Mouse (Mus musculus) CH12.LX (cell line): Measurements from ENCODE around the gene Pelo. TPM values are rescaled to one million over a fixed set of nuclear protein-coding genes. Genes with fewer than 3 reads are reported as not detected.

Experiments
- DNase-seq: peaks from one replicate; pipeline ENCODE4 v3.0.0-alpha.2; 2013; ENCODE audit errors: extremely low read depth
- H3K27ac ChIP-seq: 2 replicates; pipeline ENCODE4 v1.5.1; 2012; ENCODE audit warnings: low read depth, mild to moderate bottlenecking, control low read depth, moderate library complexity; ENCODE audit not compliant: insufficient read depth
- H3K27me3 ChIP-seq: replicated peaks from 2 replicates; pipeline ENCODE3; 2012; ENCODE audit warnings: inconsistent platforms
- H3K36me3 ChIP-seq, 2 experiments: replicated peaks in 1 of 2; 2 replicates each; pipeline versions ENCODE3 to v1.6.1; 2012; ENCODE audit warnings: inconsistent platforms in 1 of 2, low read length in 1 of 2, mild to moderate bottlenecking in 1 of 2, mixed read lengths in 1 of 2, moderate library complexity in 1 of 2; ENCODE audit not compliant: control insufficient read depth in 1 of 2, insufficient read depth in 1 of 2
- H3K4me1 ChIP-seq, 2 experiments: 2 replicates each; pipeline ENCODE4 v1.6.1; 2012; ENCODE audit warnings: inconsistent platforms in 1 of 2, moderate library complexity in 1 of 2; ENCODE audit not compliant: insufficient read depth in 2 of 2, control insufficient read depth in 1 of 2
- H3K4me2 ChIP-seq: 2 replicates; pipeline ENCODE4 v1.6.1; 2012; ENCODE audit warnings: low read depth, mild to moderate bottlenecking, control low read depth; ENCODE audit not compliant: poor library complexity, insufficient read depth, severe bottlenecking
- H3K4me3 ChIP-seq, 3 experiments: fragments of 150-350 bp in 1 of 3; sonication (generic) in 1 of 3; replicated peaks in 1 of 3; 2 replicates each; pipeline versions ENCODE3 to v1.5.1; 2011 to 2012; ENCODE audit warnings: low read depth in 2 of 3, low read length in 2 of 3, mild to moderate bottlenecking in 2 of 3, moderate library complexity in 2 of 3, control low read depth in 1 of 3, improper control_type of control experiment in 1 of 3, inconsistent platforms in 1 of 3, mixed read lengths in 1 of 3; ENCODE audit not compliant: poor library complexity in 1 of 3
- H3K79me2 ChIP-seq: replicated peaks from 2 replicates; pipeline ENCODE4 v1.6.1; 2012; ENCODE audit warnings: mild to moderate bottlenecking, moderate library complexity; ENCODE audit not compliant: control insufficient read depth, poor library complexity, insufficient read depth, severe bottlenecking; ENCODE audit errors: extremely low read depth
- H3K9ac ChIP-seq: 2 replicates; pipeline ENCODE4 v1.6.1; 2012; ENCODE audit warnings: low read depth, mild to moderate bottlenecking, control low read depth, moderate library complexity; ENCODE audit not compliant: insufficient read depth
- H3K9me3 ChIP-seq: replicated peaks from 2 replicates; pipeline ENCODE3; 2012; ENCODE audit warnings: low read length, inconsistent platforms, mixed read lengths
- BHLHE40 ChIP-seq: IDR thresholded peaks from 2 replicates; pipeline ENCODE4 v1.6.1; 2011; ENCODE audit warnings: mild to moderate bottlenecking, low read depth, low read length, improper control_type of control experiment
- CHD1 ChIP-seq: IDR thresholded peaks from 2 replicates; pipeline ENCODE4 v1.6.1; 2012; ENCODE audit warnings: low read depth, low read length, improper control_type of control experiment, inconsistent platforms
- CHD2 ChIP-seq: IDR thresholded peaks from 2 replicates; pipeline ENCODE4 v1.6.1; 2011; ENCODE audit warnings: low read length, improper control_type of control experiment
- CTCF ChIP-seq, 2 experiments: IDR thresholded peaks in 1 of 2; conservative IDR thresholded peaks in 1 of 2; 2 replicates each; pipeline ENCODE4 v1.5.1; 2011 to 2012; ENCODE audit warnings: low read depth in 2 of 2, low read length in 2 of 2, improper control_type of control experiment in 1 of 2, inconsistent platforms in 1 of 2, mild to moderate bottlenecking in 1 of 2, moderate library complexity in 1 of 2
- E2F4 ChIP-seq: IDR thresholded peaks from 2 replicates; pipeline ENCODE4 v1.6.1; 2011; ENCODE audit warnings: low read depth, low read length, improper control_type of control experiment; ENCODE audit not compliant: insufficient replicate concordance
- EP300 ChIP-seq: IDR thresholded peaks from 2 replicates; pipeline ENCODE4 v1.6.1; 2011; ENCODE audit warnings: low read length, improper control_type of control experiment
- ETS1 ChIP-seq: conservative IDR thresholded peaks from 2 replicates; pipeline ENCODE4 v1.6.1; 2012; ENCODE audit warnings: low read depth, mild to moderate bottlenecking, inconsistent platforms, low read length, improper control_type of control experiment, moderate library complexity
- HCFC1 ChIP-seq: IDR thresholded peaks from 2 replicates; pipeline ENCODE4 v1.6.1; 2012; ENCODE audit warnings: low read depth, mild to moderate bottlenecking, inconsistent platforms, low read length, improper control_type of control experiment
- MAX ChIP-seq: IDR thresholded peaks from 2 replicates; pipeline ENCODE4 v1.6.1; 2011; ENCODE audit warnings: low read length, improper control_type of control experiment
- MXI1 ChIP-seq: IDR thresholded peaks from 2 replicates; pipeline ENCODE4 v1.6.1; 2011; ENCODE audit warnings: mild to moderate bottlenecking, low read depth, low read length, improper control_type of control experiment
- MYC ChIP-seq: IDR thresholded peaks from 2 replicates; pipeline ENCODE4 v1.6.1; 2011; ENCODE audit warnings: low read depth, mild to moderate bottlenecking, improper control_type of control experiment, low read length
- NELFE ChIP-seq: IDR thresholded peaks from 2 replicates; pipeline ENCODE4 v1.6.1; 2011; ENCODE audit warnings: low read depth, low read length, improper control_type of control experiment
- NRF1 ChIP-seq: IDR thresholded peaks from 2 replicates; pipeline ENCODE4 v1.6.1; 2014; ENCODE audit warnings: low read depth, mild to moderate bottlenecking, inconsistent platforms, low read length, improper control_type of control experiment, moderate library complexity
- PAX5 ChIP-seq: IDR thresholded peaks from 2 replicates; pipeline ENCODE4 v1.6.1; 2012; ENCODE audit warnings: low read length, inconsistent platforms, mixed read lengths
- POLR2A ChIP-seq: IDR thresholded peaks from 2 replicates; pipeline ENCODE4 v1.6.1; 2011; ENCODE audit warnings: low read depth, mild to moderate bottlenecking, improper control_type of control experiment, low read length
- POLR2AphosphoS2 ChIP-seq: IDR thresholded peaks from 2 replicates; pipeline ENCODE4 v1.6.1; 2011; ENCODE audit warnings: low read depth, low read length, improper control_type of control experiment
- RAD21 ChIP-seq: IDR thresholded peaks from 2 replicates; pipeline ENCODE4 v1.6.1; 2011; ENCODE audit warnings: low read depth, mild to moderate bottlenecking, low read length, improper control_type of control experiment, moderate library complexity
- SIN3A ChIP-seq: IDR thresholded peaks from 2 replicates; pipeline ENCODE4 v1.6.1; 2012; ENCODE audit warnings: low read length, improper control_type of control experiment, inconsistent platforms
- TCF12 ChIP-seq: IDR thresholded peaks from 2 replicates; pipeline ENCODE4 v1.6.1; 2014; ENCODE audit warnings: low read depth, mild to moderate bottlenecking, inconsistent platforms, low read length, improper control_type of control experiment
- UBTF ChIP-seq: IDR thresholded peaks from 2 replicates; pipeline ENCODE4 v1.6.1; 2012; ENCODE audit warnings: low read depth, mild to moderate bottlenecking, inconsistent platforms, low read length, improper control_type of control experiment, moderate library complexity
- USF1 ChIP-seq: IDR thresholded peaks from 2 replicates; pipeline ENCODE4 v1.6.1; 2014; ENCODE audit warnings: low read depth, mild to moderate bottlenecking, inconsistent platforms, low read length, improper control_type of control experiment
- ZC3H11A ChIP-seq: IDR thresholded peaks from 2 replicates; pipeline ENCODE4 v1.6.1; 2012; ENCODE audit warnings: low read depth, mild to moderate bottlenecking, inconsistent platforms, low read length, improper control_type of control experiment
- ZKSCAN1 ChIP-seq: IDR thresholded peaks from 2 replicates; pipeline ENCODE4 v1.6.1; 2012; ENCODE audit warnings: low read depth, inconsistent platforms, low read length, improper control_type of control experiment, borderline replicate concordance
- ZMIZ1 ChIP-seq: IDR thresholded peaks from 2 replicates; pipeline ENCODE4 v1.6.1; 2012; ENCODE audit warnings: low read depth, mild to moderate bottlenecking, inconsistent platforms, low read length, improper control_type of control experiment
- dilution Hi-C: fragments of 300-500 bp; cut with MboI; formaldehyde crosslinking; loops from 2 replicates; pipeline ENCODE4 v1.14.3; 2020; ENCODE audit warnings: low sequenced_read_pairs; ENCODE audit not compliant: extremely low pct_unique_long_range_greater_than_20kb, extremely low pct_ligation_motif_present
- in situ Hi-C: fragments of 300-500 bp; cut with MboI; formaldehyde crosslinking; loops from 3 replicates; pipeline ENCODE4 v1.14.3; 2019; ENCODE audit warnings: low sequenced_read_pairs, low pct_ligation_motif_present, low pct_unique_long_range_greater_than_20kb, mixed read lengths
- polyA plus RNA-seq: library from polyadenylated mRNA; unstranded; fragments of >175 nt; gene quantifications from 2 replicates; pipeline ENCODE4 v1.2.1, GENCODE M21; 2012; ENCODE audit warnings: low read depth; ENCODE audit not compliant: insufficient read length
- total RNA-seq, 2 experiments: library from RNA; depleted of rRNA; stranded (reverse); fragments of 300-350 nt in 1 of 2; fragments of >200 nt in 1 of 2; gene quantifications; 2 replicates each; pipeline ENCODE4 v1.2.3; 2012 to 2014

The Pelo gene
- total and polyA plus RNA-seq, 3 experiments = 18.9 to 46.0 (median 29.7) TPM

- DNase-seq = no peak
- no peaks in the 10 kb centered on the region for H3K79me2 ChIP-seq
- no peak overlapping the region for H3K27ac ChIP-seq
- dilution Hi-C loops = no loop called here
- H3K4me1 ChIP-seq = peaks cover 0 to 8% of the 10 kb centered on the region in 2 experiments; a peak in 1 of 4 replicates
- no peaks in the 10 kb centered on the region for H3K36me3 ChIP-seq
- in situ Hi-C loops = no loop called here
- H3K27me3 ChIP-seq = no peaks in the 10 kb centered on the region
- H3K4me2 ChIP-seq = no peak overlapping the region
- no peaks in the 10 kb centered on the region for H3K9me3 ChIP-seq
- no peak for TF ChIP-seq MAX
- no peak overlapping the region for H3K9ac ChIP-seq
- no peak overlapping the region for H3K4me3 ChIP-seq
These were observed 40.0 kb upstream of the Pelo start for GRCm38 (mm10) chr13:115130035-115130434.

GRCm38 (mm10) chr13:115127826-115128225 is 37.8 kb upstream of the Pelo start:
- dilution Hi-C loops = no loop called here
- TF ChIP-seq NELFE = no peak
- TF ChIP-seq POLR2AphosphoS2 = no peak
- no peak for TF ChIP-seq PAX5
- TF ChIP-seq UBTF = no peak
- TF ChIP-seq NRF1 = no peak
- TF ChIP-seq SIN3A = no peak
- TF ChIP-seq RAD21 = no peak
- no peak for TF ChIP-seq ZMIZ1
- no peak for TF ChIP-seq USF1
- H3K27ac ChIP-seq = no peak overlapping the region
- H3K27me3 ChIP-seq = no peaks in the 10 kb centered on the region
- H3K4me3 ChIP-seq = no peak overlapping the region
- H3K4me1 ChIP-seq = peaks cover 0 to 8% of the 10 kb centered on the region in 2 experiments; a peak in 1 of 4 replicates
- DNase-seq = no peak
- H3K9me3 ChIP-seq = no peaks in the 10 kb centered on the region
- in situ Hi-C loops = no loop called here
- no peaks in the 10 kb centered on the region for H3K36me3 ChIP-seq
- no peak overlapping the region for H3K9ac ChIP-seq
- no peaks in the 10 kb centered on the region for H3K79me2 ChIP-seq
- H3K4me2 ChIP-seq = no peak overlapping the region

- H3K79me2 ChIP-seq = no peaks in the 10 kb centered on the region
- peaks cover 0 to 5% of the 10 kb centered on the region in 2 experiments; a peak in 1 of 4 replicates for H3K4me1 ChIP-seq
- TF ChIP-seq BHLHE40 = no peak
- no peak for TF ChIP-seq ZKSCAN1
- TF ChIP-seq TCF12 = no peak
- no peak for TF ChIP-seq MXI1
- no peak for TF ChIP-seq ETS1
- TF ChIP-seq NRF1 = no peak
- TF ChIP-seq CHD1 = no peak
- no peak for TF ChIP-seq USF1
- TF ChIP-seq EP300 = no peak
- no peak for TF ChIP-seq HCFC1
- no peak for TF ChIP-seq POLR2A
- TF ChIP-seq NELFE = no peak
- no peak for TF ChIP-seq UBTF
- no peak for TF ChIP-seq MYC
- no peak for TF ChIP-seq E2F4
- TF ChIP-seq MAX = no peak
- TF ChIP-seq ZC3H11A = no peak
- TF ChIP-seq CTCF (conservative IDR thresholded peaks at IDR 0.05 in 1 of 2, IDR thresholded peaks at IDR 0.05 in 1 of 2; ENCODE audit: low read depth in 2 of 2, low read length in 2 of 2) = no peak
- no peak for TF ChIP-seq CHD2
- H3K4me2 ChIP-seq = no peak overlapping the region
- H3K36me3 ChIP-seq = no peaks in the 10 kb centered on the region
- dilution Hi-C loops = no loop called here
- H3K27me3 ChIP-seq = no peaks in the 10 kb centered on the region
- H3K9me3 ChIP-seq = no peaks in the 10 kb centered on the region
- no peak for DNase-seq
- in situ Hi-C loops = no loop called here
- H3K27ac ChIP-seq = no peak overlapping the region
- H3K4me3 ChIP-seq = no peak overlapping the region
- H3K9ac ChIP-seq = no peak overlapping the region
These were observed 36.5 kb upstream of the Pelo start for GRCm38 (mm10) chr13:115126534-115126933.
